Mouse (Mus musculus): ENCODE measurements around the gene Gm8362. TPM values are rescaled to one million over a fixed set of nuclear protein-coding genes. Genes with fewer than 3 reads are reported as not detected.
"Not testable (repeated sequence)": the region's sequence is repeated elsewhere in the genome, so short reads cannot be mapped to it uniquely, and the experiment has no call there.

The Gm8362 gene
- not detected in 2 replicates for total RNA-seq (2014; rRNA removed)
- polyA plus RNA-seq (2012; rRNA removed): not detected in 2 replicates

- not testable (repeated sequence) for H3K79me2 ChIP-seq (ENCODE audit: control insufficient read depth, insufficient read depth, low read length); H3K27me3 ChIP-seq (ENCODE audit: control insufficient read depth, insufficient read depth, low read length); H3K9ac ChIP-seq (ENCODE audit: low read depth, low read length); H3K4me3 ChIP-seq (ENCODE audit: insufficient read depth, low read depth, low read length); H3K27ac ChIP-seq (replicated peaks; ENCODE audit: insufficient read depth, low read depth, low read length); H3K4me1 ChIP-seq (ENCODE audit: control insufficient read depth, insufficient read depth, low read length); DNase-seq (ENCODE audit: extremely low read depth, low read depth, low spot score); H3K36me3 ChIP-seq (ENCODE audit: control insufficient read depth, insufficient read depth, low read length)
- WGBS: 75% methylated on average over 1 of the region's 1 CpGs
Observed at GRCm38 (mm10) chr14:6774311-6774710, at the start of gene Gm8362. Gene Gm8362 (minus strand): TSS chr14:6774411.

GRCm38 (mm10) chr14:6823297-6823696 lies 49.1 kb upstream of the Gm8362 start:
- not testable (repeated sequence) for H3K27ac ChIP-seq (replicated peaks; ENCODE audit: insufficient read depth, low read depth, low read length); H3K27me3 ChIP-seq (ENCODE audit: control insufficient read depth, insufficient read depth, low read length); H3K4me3 ChIP-seq (ENCODE audit: insufficient read depth, low read depth, low read length); H3K36me3 ChIP-seq (ENCODE audit: control insufficient read depth, insufficient read depth, low read length); H3K79me2 ChIP-seq (ENCODE audit: control insufficient read depth, insufficient read depth, low read length); H3K9ac ChIP-seq (ENCODE audit: low read depth, low read length); H3K4me1 ChIP-seq (ENCODE audit: control insufficient read depth, insufficient read depth, low read length); DNase-seq (ENCODE audit: extremely low read depth, low read depth, low spot score)
- 79% methylated on average over 3 of the region's 3 CpGs for WGBS

GRCm38 (mm10) chr14:6757231-6757536 lies 17.0 kb downstream of the Gm8362 start:
- not testable (repeated sequence) for H3K27me3 ChIP-seq (ENCODE audit: control insufficient read depth, insufficient read depth, low read length); H3K27ac ChIP-seq (replicated peaks; ENCODE audit: insufficient read depth, low read depth, low read length); H3K36me3 ChIP-seq (ENCODE audit: control insufficient read depth, insufficient read depth, low read length); H3K79me2 ChIP-seq (ENCODE audit: control insufficient read depth, insufficient read depth, low read length); H3K9ac ChIP-seq (ENCODE audit: low read depth, low read length); DNase-seq (ENCODE audit: extremely low read depth, low read depth, low spot score); H3K4me3 ChIP-seq (ENCODE audit: insufficient read depth, low read depth, low read length); H3K4me1 ChIP-seq (ENCODE audit: control insufficient read depth, insufficient read depth, low read length)
- WGBS: 0% methylated on average over 3 of the region's 13 CpGs

- H3K9ac ChIP-seq (ENCODE audit: low read depth, low read length); H3K27ac ChIP-seq (replicated peaks; ENCODE audit: insufficient read depth, low read depth, low read length); H3K27me3 ChIP-seq (ENCODE audit: control insufficient read depth, insufficient read depth, low read length); H3K36me3 ChIP-seq (ENCODE audit: control insufficient read depth, insufficient read depth, low read length); H3K4me3 ChIP-seq (ENCODE audit: insufficient read depth, low read depth, low read length); H3K4me1 ChIP-seq (ENCODE audit: control insufficient read depth, insufficient read depth, low read length); DNase-seq (ENCODE audit: extremely low read depth, low read depth, low spot score); H3K79me2 ChIP-seq (ENCODE audit: control insufficient read depth, insufficient read depth, low read length): not testable (repeated sequence)
- WGBS: under 1% methylated on average over 38 of the region's 67 CpGs
Observed at GRCm38 (mm10) chr14:6756384-6757230, 17.6 kb downstream of the Gm8362 start.

GRCm38 (mm10) chr14:6742232-6742631 lies 32.0 kb downstream of the Gm8362 start, which contains the start of gene Gm3636:
Gene Gm3636 (minus strand): TSS chr14:6742332.
- not testable (repeated sequence) for H3K9ac ChIP-seq (ENCODE audit: low read depth, low read length); H3K4me1 ChIP-seq (ENCODE audit: control insufficient read depth, insufficient read depth, low read length); DNase-seq (ENCODE audit: extremely low read depth, low read depth, low spot score); H3K27me3 ChIP-seq (ENCODE audit: control insufficient read depth, insufficient read depth, low read length); H3K27ac ChIP-seq (replicated peaks; ENCODE audit: insufficient read depth, low read depth, low read length); H3K4me3 ChIP-seq (ENCODE audit: insufficient read depth, low read depth, low read length); H3K79me2 ChIP-seq (ENCODE audit: control insufficient read depth, insufficient read depth, low read length); H3K36me3 ChIP-seq (ENCODE audit: control insufficient read depth, insufficient read depth, low read length)
- no CpG with 5 or more reads among the region's 2 CpGs for WGBS

GRCm38 (mm10) chr14:6720151-6720550 lies 54.1 kb downstream of the Gm8362 start, which contains the start of gene Gm8050:
Gene Gm8050 (minus strand): TSS chr14:6720251.
- not testable (repeated sequence) for DNase-seq (ENCODE audit: extremely low read depth, low read depth, low spot score); H3K4me1 ChIP-seq (ENCODE audit: control insufficient read depth, insufficient read depth, low read length); H3K4me3 ChIP-seq (ENCODE audit: insufficient read depth, low read depth, low read length); H3K9ac ChIP-seq (ENCODE audit: low read depth, low read length); H3K27ac ChIP-seq (replicated peaks; ENCODE audit: insufficient read depth, low read depth, low read length); H3K27me3 ChIP-seq (ENCODE audit: control insufficient read depth, insufficient read depth, low read length); H3K79me2 ChIP-seq (ENCODE audit: control insufficient read depth, insufficient read depth, low read length); H3K36me3 ChIP-seq (ENCODE audit: control insufficient read depth, insufficient read depth, low read length)
- no CpG with 5 or more reads among the region's 2 CpGs for WGBS

Other genes with a start within 250 kb of the Gm8362 start
- gene Gm8356, start 237.1 kb downstream of the Gm8362 start, total RNA-seq (2014; rRNA removed): not detected in 2 replicates
- gene Gm8356, start 237.1 kb downstream of the Gm8362 start, polyA plus RNA-seq (2012; rRNA removed): not detected in 2 replicates
- not detected in 2 replicates for gene Gm3629, start 183.8 kb downstream of the Gm8362 start, total RNA-seq (2014; rRNA removed)
- not detected in 2 replicates for gene Gm3629, start 183.8 kb downstream of the Gm8362 start, polyA plus RNA-seq (2012; rRNA removed)
- not detected in 2 replicates for gene Gm3460, start 152.0 kb downstream of the Gm8362 start, total RNA-seq (2014; rRNA removed)
- not detected in 2 replicates for gene Gm3460, start 152.0 kb downstream of the Gm8362 start, polyA plus RNA-seq (2012; rRNA removed)
- gene Gm10251, start 90.2 kb downstream of the Gm8362 start, total RNA-seq (2014; rRNA removed): not detected in 2 replicates
- gene Gm10251, start 90.2 kb downstream of the Gm8362 start, polyA plus RNA-seq (2012; rRNA removed): not detected in 2 replicates
- not detected in 2 replicates for gene Gm8050, start 54.2 kb downstream of the Gm8362 start, total RNA-seq (2014; rRNA removed)
- not detected in 2 replicates for gene Gm8050, start 54.2 kb downstream of the Gm8362 start, polyA plus RNA-seq (2012; rRNA removed)
- not detected in 2 replicates for gene Gm3636, start 32.1 kb downstream of the Gm8362 start, total RNA-seq (2014; rRNA removed)
- not detected in 2 replicates for gene Gm3636, start 32.1 kb downstream of the Gm8362 start, polyA plus RNA-seq (2012; rRNA removed)
- not detected in 2 replicates for gene Gm3642, start 65.9 kb upstream of the Gm8362 start, total RNA-seq (2014; rRNA removed)
- gene Gm3642, start 65.9 kb upstream of the Gm8362 start, polyA plus RNA-seq (2012; rRNA removed): not detected in 2 replicates
- not detected in 2 replicates for gene Gm3667, start 115.6 kb upstream of the Gm8362 start, total RNA-seq (2014; rRNA removed)
- gene Gm3667, start 115.6 kb upstream of the Gm8362 start, polyA plus RNA-seq (2012; rRNA removed): not detected in 2 replicates
- not detected in 2 replicates for gene Gm6356, start 199.4 kb upstream of the Gm8362 start, total RNA-seq (2014; rRNA removed)
- not detected in 2 replicates for gene Gm6356, start 199.4 kb upstream of the Gm8362 start, polyA plus RNA-seq (2012; rRNA removed)